Mouse (Mus musculus) macrophage (primary cell): Measurements from ENCODE around the gene Trappc12. TPM values are rescaled to one million over a fixed set of nuclear protein-coding genes. Genes with fewer than 3 reads are reported as not detected.
"Not testable (repeated sequence)": the region's sequence is repeated elsewhere in the genome, so short reads cannot be mapped to it uniquely, and the experiment has no call there.

Source experiments
- H3K27ac ChIP-seq: fragments of 350-480 bp; formaldehyde crosslinking; 2 replicates; pipeline ENCODE4 v1.9.0; 2021
- H3K36me3 ChIP-seq: fragments of 350-480 bp; formaldehyde crosslinking; 2 replicates; pipeline ENCODE4 v1.9.0; 2021; ENCODE audit errors: inconsistent target
- H3K4me3 ChIP-seq: fragments of 350-480 bp; formaldehyde crosslinking; 2 replicates; pipeline ENCODE4 v1.9.0; 2021; ENCODE audit errors: inconsistent target
- H3K79me2 ChIP-seq: fragments of 350-480 bp; formaldehyde crosslinking; 2 replicates; pipeline ENCODE4 v1.9.0; 2021; ENCODE audit errors: inconsistent target
- WGBS: methylation state at CpG from one replicate; pipeline ENCODE4 v1.1.7; 2026; ENCODE audit warnings: inconsistent platforms; ENCODE audit not compliant: missing documents; 5-methylcytosine and 5-hydroxymethylcytosine counted together
- polyA plus RNA-seq: library from polyadenylated mRNA; stranded (reverse); fragments of 250-400 nt; gene quantifications from 3 replicates; pipeline ENCODE4 v1.2.4, GENCODE M21; 2018; ENCODE audit warnings: inconsistent platforms

Trappc12 gene
- polyA plus RNA-seq, 1 experiment from 2014 or later = 18.0 TPM

DNA sequence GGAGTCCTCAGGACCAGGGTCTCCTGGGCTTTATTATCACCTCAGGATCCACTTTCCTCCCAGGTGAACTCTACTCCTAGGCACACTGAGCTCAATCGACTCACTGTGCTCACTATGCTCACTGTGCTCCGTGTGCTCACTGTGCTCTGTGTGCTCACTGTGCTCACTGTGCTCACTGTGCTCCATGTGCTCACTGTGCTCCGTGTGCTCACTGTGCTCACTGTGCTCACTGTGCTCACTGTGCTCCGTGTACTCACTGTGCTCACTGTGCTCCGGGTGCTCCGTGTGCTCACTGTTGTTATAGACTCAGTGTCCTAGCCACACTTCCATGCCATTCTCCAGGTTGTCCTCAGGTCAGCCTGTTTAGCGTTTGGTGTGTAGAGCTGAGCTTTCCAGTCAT is 19.7 kb upstream of the Trappc12 start:
- Histone ChIP-seq H3K79me2 (no peaks in the 10 kb centered on the region), H3K4me3 (no peak overlapping the region), H3K27ac (no peak overlapping the region), H3K36me3 (peaks cover 14% of the 10 kb centered on the region; the same call in 1 of the 2 replicates)
- 96% methylated on average over 7 of the region's 7 CpGs for WGBS

DNA sequence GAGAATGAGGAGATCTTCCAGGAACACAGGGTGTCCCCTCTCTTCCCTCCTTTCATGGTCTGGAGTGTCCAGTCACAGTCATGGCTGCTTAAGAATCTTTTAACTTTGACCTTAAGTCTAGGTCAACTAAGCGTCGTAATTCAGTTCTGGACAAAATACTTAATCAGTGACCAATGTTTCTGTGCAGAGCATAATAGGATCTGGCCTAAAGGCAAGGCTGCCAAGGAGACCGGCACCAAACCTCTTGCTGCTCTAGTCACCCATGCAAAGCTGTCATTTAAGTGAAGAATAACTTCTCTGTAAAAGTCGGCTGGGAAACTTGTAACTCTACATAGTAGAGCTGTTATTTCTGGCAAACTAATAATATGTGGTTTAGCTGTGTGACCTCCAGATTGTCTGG is 5.7 kb upstream of the Trappc12 start:
- Histone ChIP-seq H3K36me3 (no peaks in the 10 kb centered on the region), H3K27ac (no peak overlapping the region), H3K79me2 (peaks cover 57% of the 10 kb centered on the region), H3K4me3 (no peak overlapping the region)
- 95% methylated on average over 4 of the region's 4 CpGs for WGBS

- Histone ChIP-seq H3K4me3 (peak within 1 kb of the TSS; percentile 100), H3K36me3 (peaks cover 4% of the 10 kb centered on the region; the same call in 1 of the 2 replicates), H3K27ac (peak within 1 kb of the TSS; percentile 41), H3K79me2 (peaks cover 86% of the 10 kb centered on the region)
- WGBS = 2% methylated on average over 36 of the region's 36 CpGs
Measured at GRCm38 (mm10) chr12:28751508-28752263, 1.4 kb upstream of the Trappc12 start, which contains the start of gene Eipr1. TSS of gene Eipr1 (plus strand) at chr12:28751803.

GRCm38 (mm10) chr12:28750876-28751275 is 604 bp upstream of the Trappc12 start:
- peak overlapping the region; percentile 83; the same call in 1 of the 2 replicates for H3K4me3 ChIP-seq
- H3K36me3 ChIP-seq = peaks cover 11% of the 10 kb centered on the region; the same call in 1 of the 2 replicates
- H3K27ac ChIP-seq = no peak overlapping the region
- H3K79me2 ChIP-seq = peaks cover 86% of the 10 kb centered on the region
- WGBS = 93% methylated on average over 4 of the region's 5 CpGs

GRCm38 (mm10) chr12:28743328-28743727 is 6.9 kb downstream of the Trappc12 start:
- Histone ChIP-seq H3K27ac (no peak overlapping the region), H3K4me3 (no peak overlapping the region), H3K79me2 (peaks cover 100% of the 10 kb centered on the region), H3K36me3 (peaks cover 23% of the 10 kb centered on the region; the same call in 1 of the 2 replicates)
- WGBS = 71% methylated on average over 3 of the region's 3 CpGs

DNA sequence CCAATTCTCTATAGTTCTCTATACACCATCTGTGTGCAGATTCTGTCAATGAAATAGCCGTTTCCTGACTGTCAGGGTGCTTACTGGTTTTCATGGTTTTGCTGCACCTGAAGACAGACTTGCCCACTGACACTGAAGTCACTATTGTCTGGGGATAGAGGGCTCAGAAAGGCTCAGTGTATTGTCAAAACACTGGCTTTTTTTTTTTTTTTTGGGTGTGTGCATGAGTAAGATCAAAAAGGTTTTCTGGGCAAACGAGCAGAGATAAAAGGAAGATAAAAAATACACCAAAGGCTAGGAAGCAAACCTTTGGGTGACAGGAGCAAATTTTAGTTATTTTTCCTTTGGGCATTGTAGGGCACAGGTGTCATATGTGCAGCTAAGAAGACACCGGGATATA is 15.0 kb downstream of the Trappc12 start:
- no peak overlapping the region for H3K27ac ChIP-seq
- no peak overlapping the region for H3K4me3 ChIP-seq
- 94% methylated on average over 3 of the region's 3 CpGs for WGBS
- H3K36me3 ChIP-seq = peaks cover 39% of the 10 kb centered on the region
- H3K79me2 ChIP-seq = peaks cover 22% of the 10 kb centered on the region

DNA sequence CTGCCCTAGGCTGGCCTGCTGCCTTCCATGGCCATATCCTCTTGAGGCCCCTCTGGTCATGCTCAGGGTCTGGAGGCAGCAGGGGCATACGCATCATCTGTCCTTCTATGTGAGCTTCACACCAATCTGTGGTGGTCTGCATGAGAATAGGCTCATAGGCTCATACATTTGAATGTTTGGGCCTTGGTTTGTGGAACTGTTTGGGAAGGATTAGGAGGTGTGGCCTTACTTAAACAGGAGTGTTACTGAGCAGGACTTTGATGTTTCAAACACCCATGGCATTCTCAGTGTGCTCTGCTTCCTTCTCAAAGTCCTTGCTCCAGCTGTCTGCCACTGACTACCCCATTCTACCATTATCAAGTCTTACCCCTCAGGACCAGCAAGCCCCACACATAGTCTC is 16.0 kb downstream of the Trappc12 start:
- no peak overlapping the region for H3K4me3 ChIP-seq
- H3K79me2 ChIP-seq = peaks cover 12% of the 10 kb centered on the region; the same call in 1 of the 2 replicates
- no peak overlapping the region for H3K27ac ChIP-seq
- 88% methylated on average over 1 of the region's 1 CpGs for WGBS
- peaks cover 40% of the 10 kb centered on the region for H3K36me3 ChIP-seq

GRCm38 (mm10) chr12:28733520-28734245 is 16.6 kb downstream of the Trappc12 start:
- not testable (repeated sequence) for H3K4me3 ChIP-seq, H3K79me2 ChIP-seq, H3K27ac ChIP-seq
- peaks cover 40% of the 10 kb centered on the region for H3K36me3 ChIP-seq
- WGBS = 89% methylated on average over 6 of the region's 6 CpGs

DNA sequence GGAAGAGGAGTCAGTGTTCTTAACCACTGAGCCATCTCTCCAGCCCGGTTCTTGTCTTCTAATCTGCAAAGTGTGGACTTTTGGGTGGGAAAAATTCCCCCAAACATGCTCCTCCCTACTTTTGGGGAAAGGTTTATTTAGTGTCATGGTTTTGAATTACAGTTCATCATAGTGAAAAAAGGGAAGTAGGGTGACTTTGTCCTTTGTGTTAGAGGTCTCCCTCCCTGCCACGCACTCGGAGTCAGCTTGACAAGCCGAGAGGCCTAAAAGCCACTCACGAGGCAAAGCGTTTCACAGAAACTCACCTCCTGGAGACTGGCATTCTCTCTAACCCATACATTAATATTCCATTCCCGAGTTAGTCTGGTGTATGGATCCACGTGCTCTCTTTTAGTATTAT is 17.6 kb downstream of the Trappc12 start:
- Histone ChIP-seq H3K79me2 (no peaks in the 10 kb centered on the region), H3K27ac (no peak overlapping the region), H3K36me3 (peaks cover 34% of the 10 kb centered on the region), H3K4me3 (no peak overlapping the region)
- 64% methylated on average over 6 of the region's 8 CpGs for WGBS

DNA sequence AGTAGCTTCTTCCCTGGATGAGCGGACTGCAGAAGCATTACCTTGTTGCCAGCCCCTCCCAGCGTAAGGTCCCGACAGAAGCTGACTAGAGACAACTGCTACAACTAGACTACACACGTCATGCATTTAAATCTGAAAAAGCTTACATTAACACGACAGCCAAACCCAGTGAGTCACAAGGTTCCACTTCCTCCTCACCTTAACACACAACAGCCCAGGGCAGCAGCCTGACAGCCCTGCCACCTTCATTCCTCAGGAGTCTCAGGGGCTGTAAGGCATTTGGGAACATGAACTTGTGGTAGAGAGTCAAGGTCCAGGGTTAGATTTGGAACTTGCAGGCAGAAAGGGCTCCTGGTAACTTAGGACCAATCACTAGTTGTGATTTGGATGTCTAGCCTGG is 23.2 kb downstream of the Trappc12 start:
- no peak overlapping the region for H3K27ac ChIP-seq

DNA sequence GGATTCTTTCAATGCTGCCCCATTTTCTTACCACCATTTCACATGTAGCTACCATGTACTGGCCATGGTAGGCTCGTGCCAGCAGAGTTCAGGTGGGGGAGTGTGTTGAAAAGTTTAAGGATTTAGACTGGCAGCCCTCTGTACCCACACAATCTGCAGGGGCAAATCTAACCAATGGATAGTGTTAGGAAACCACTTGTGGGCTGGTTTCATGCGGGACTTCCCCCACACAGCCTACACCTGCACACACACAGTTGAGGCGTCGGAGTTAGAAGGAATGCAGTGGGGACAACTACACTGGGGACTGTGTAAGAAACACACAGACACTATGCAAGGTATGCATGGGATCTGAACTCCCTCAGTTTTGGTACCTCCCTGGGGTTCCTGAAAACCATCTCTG is 24.1 kb downstream of the Trappc12 start:
- WGBS = 81% methylated on average over 4 of the region's 4 CpGs
- Histone ChIP-seq H3K27ac (no peak overlapping the region), H3K36me3 (peaks cover 21% of the 10 kb centered on the region), H3K4me3 (no peak overlapping the region), H3K79me2 (no peaks in the 10 kb centered on the region)

More for the DNA sequence above, 23.2 kb downstream of the Trappc12 start:
- H3K4me3 ChIP-seq = no peak overlapping the region
- peaks cover 13% of the 10 kb centered on the region for H3K36me3 ChIP-seq
- 49% methylated on average over 5 of the region's 5 CpGs for WGBS
- H3K79me2 ChIP-seq = no peaks in the 10 kb centered on the region

GRCm38 (mm10) chr12:28724366-28724765 is 25.9 kb downstream of the Trappc12 start:
- H3K79me2 ChIP-seq = no peaks in the 10 kb centered on the region
- no peak overlapping the region for H3K4me3 ChIP-seq
- 93% methylated on average over 3 of the region's 3 CpGs for WGBS
- H3K27ac ChIP-seq = no peak overlapping the region
- H3K36me3 ChIP-seq = peaks cover 33% of the 10 kb centered on the region

DNA sequence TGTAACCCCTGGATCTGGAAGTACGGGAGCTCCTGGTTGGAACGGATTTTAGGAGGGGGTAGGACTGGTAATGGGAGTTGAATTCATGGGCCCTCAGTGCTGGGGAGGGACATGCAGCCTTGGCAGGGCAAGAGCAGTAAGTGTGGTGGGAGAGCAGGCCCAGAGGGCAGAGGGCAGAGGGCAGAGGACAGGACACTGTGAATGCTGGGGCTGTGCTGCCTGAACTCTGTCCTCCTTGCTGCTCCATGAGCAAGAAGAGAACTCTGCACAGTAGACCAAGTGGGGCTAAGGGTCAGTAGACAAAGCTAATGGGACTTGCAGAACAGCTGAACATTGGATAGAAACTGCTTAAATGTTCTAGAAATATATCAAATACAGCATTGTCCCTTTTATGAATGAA is 32.2 kb downstream of the Trappc12 start:
- H3K79me2 ChIP-seq = no peaks in the 10 kb centered on the region
- peaks cover 50% of the 10 kb centered on the region for H3K36me3 ChIP-seq
- no peak overlapping the region for H3K27ac ChIP-seq
- H3K4me3 ChIP-seq = no peak overlapping the region
- 95% methylated on average over 2 of the region's 2 CpGs for WGBS

DNA sequence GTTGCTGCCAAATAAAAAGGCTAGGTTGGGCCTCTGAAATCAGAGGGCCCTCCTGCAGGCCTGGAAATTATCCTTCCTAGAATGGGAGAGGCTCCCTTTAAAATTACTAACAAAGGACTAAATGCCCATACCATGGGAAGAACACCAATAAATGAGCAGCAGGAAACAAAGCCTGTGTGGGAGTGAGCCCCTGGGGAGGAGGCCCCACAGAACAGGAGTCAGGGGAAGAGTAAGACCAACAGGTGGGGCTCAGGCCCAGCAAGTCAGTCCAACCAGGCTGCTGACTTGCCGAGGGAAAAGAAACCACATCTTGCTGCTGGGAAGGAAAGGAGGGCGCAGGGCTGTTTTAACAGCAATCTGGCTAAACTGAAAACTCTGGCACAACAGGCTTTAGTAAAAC is 33.2 kb downstream of the Trappc12 start:
- Histone ChIP-seq H3K27ac (no peak overlapping the region), H3K79me2 (no peaks in the 10 kb centered on the region), H3K36me3 (peaks cover 50% of the 10 kb centered on the region), H3K4me3 (no peak overlapping the region)
- WGBS = 83% methylated on average over 2 of the region's 2 CpGs
